Mouse (Mus musculus) liver, embryonic 11.5 days (tissue): ENCODE results near the gene Surf4. TPM values are rescaled to one million over a fixed set of nuclear protein-coding genes. Genes with fewer than 3 reads are reported as not detected.
A peak's percentile ranks its signal among the peaks of the same experiment; 100 is the strongest.

Source experiments
- ATAC-seq: fragments of 200-750 bp; cut with Nextera tagmentation; replicated peaks from 2 replicates; pipeline ENCODE4 v1.8.0; 2017; ENCODE audit warnings: moderate number of reproducible peaks, mild to moderate bottlenecking, moderate TSS enrichment, moderate library complexity; ENCODE audit not compliant: low FRiP score
- DNase-seq: peaks from one replicate; pipeline ENCODE4 v3.0.0-alpha.2; 2017; ENCODE audit warnings: low spot score
- H3K27ac ChIP-seq: fragments of 300-500 bp; sonication (generic); 2 replicates; pipeline ENCODE4 v1.5.1; 2014; ENCODE audit warnings: mild to moderate bottlenecking, low read depth, low read length, control low read depth
- H3K27me3 ChIP-seq: fragments of 300-500 bp; sonication (generic); replicated peaks from 2 replicates; pipeline ENCODE4 v1.6.1; 2014; ENCODE audit warnings: low read length, mixed read lengths; ENCODE audit not compliant: control insufficient read depth, insufficient read depth
- H3K36me3 ChIP-seq: fragments of 300-500 bp; sonication (generic); 2 replicates; pipeline ENCODE4 v1.6.1; 2014; ENCODE audit warnings: mild to moderate bottlenecking, low read length, moderate library complexity, mixed read lengths; ENCODE audit not compliant: control insufficient read depth, insufficient read depth
- H3K4me1 ChIP-seq: fragments of 300-500 bp; sonication (generic); replicated peaks from 2 replicates; pipeline ENCODE4 v1.6.1; 2014; ENCODE audit warnings: low read length, mixed read lengths; ENCODE audit not compliant: control insufficient read depth, insufficient read depth
- H3K4me2 ChIP-seq: fragments of 300-500 bp; sonication (generic); 2 replicates; pipeline ENCODE4 v1.6.1; 2014; ENCODE audit warnings: mild to moderate bottlenecking, control low read depth, moderate library complexity
- H3K4me3 ChIP-seq: fragments of 300-500 bp; sonication (generic); 2 replicates; pipeline ENCODE4 v1.5.1; 2014; ENCODE audit warnings: low read depth, low read length, control low read depth
- H3K9ac ChIP-seq: fragments of 300-500 bp; sonication (generic); 2 replicates; pipeline ENCODE4 v1.6.1; 2014; ENCODE audit warnings: low read depth, low read length, control low read depth
- H3K9me3 ChIP-seq: fragments of 300-500 bp; sonication (generic); 2 replicates; pipeline ENCODE4 v1.6.1; 2016; ENCODE audit warnings: low read length, inconsistent platforms, mixed read lengths; ENCODE audit not compliant: control insufficient read depth
- whole genome bisulfite sequencing: fragments of 180-500 bp; shearing (Covaris S2); extraction: QIAGEN DNeasy Blood & Tissue Kit; methylation state at CpG from one replicate; pipeline ENCODE4 v1.1.7; 2014; 5-methylcytosine and 5-hydroxymethylcytosine counted together
- polyA plus RNA-seq: library from polyadenylated mRNA; unstranded; fragments of >200 nt; fragmentation: Nextera tagmentation; extraction: Ambion mirVana; gene quantifications from 2 replicates; pipeline ENCODE4 v1.2.1, GENCODE M21; 2014

Gene Surf4
- 183 and 193 TPM in 2 replicates for polyA plus RNA-seq

DNA sequence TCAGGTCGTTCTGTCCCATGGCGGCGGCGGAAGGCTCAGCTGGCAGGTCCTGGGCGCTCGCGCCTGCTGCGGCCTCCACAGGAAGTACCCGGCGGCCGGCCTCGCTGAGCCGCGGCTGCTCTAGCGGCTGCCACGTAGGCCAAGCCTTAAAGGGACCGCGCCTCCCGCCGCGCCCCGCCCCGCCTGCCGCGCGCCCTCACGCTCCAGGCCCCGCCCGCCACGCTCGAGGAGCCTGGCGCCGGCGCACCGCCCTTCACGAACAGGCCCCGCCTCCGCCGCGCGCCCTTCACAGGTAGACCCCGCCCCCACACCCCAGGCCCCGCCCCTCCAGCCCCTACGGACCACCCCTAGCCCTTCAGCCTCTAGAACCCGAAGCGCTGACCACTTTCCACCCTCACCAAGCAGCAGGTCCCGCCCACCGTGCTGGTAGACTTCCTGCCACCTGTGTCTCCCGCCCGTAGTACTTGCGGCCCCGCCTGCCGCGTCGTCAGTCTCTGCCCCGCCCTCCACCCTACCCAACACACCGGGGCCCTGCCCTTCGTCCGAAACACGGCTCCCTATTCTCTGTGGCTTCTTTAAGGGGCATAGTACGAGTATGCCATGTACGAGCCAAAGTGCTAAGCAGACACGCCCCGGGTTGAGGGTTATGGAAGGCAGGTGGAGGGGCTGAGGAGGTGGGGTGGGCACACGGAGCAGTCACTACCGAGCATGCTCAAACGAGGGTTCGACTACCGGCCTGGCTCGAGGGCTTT, at the start of gene Surf4, which contains the start of gene Stkld1:
TSS of gene Surf4 (minus strand) at position 625 of the 752 bp plus-strand sequence.
TSS of gene Stkld1 (plus strand) at position 744 of the 752 bp plus-strand sequence.
- ATAC-seq (peak; percentile 93), DNase-seq (peak; percentile 96)
- H3K9me3 ChIP-seq = no peaks in the 10 kb centered on the region
- peak within 1 kb of the TSS; percentile 85 for H3K4me3 ChIP-seq
- peak within 1 kb of the TSS; percentile 98 for H3K9ac ChIP-seq
- peaks cover 38% of the 10 kb centered on the region for H3K4me1 ChIP-seq
- peak within 1 kb of the TSS; percentile 82 for H3K27ac ChIP-seq
- no peaks in the 10 kb centered on the region for H3K27me3 ChIP-seq
- WGBS = 1% methylated on average over 59 of the region's 70 CpGs
- peak within 1 kb of the TSS; percentile 75 for H3K4me2 ChIP-seq
- peaks cover 26% of the 10 kb centered on the region for H3K36me3 ChIP-seq

DNA sequence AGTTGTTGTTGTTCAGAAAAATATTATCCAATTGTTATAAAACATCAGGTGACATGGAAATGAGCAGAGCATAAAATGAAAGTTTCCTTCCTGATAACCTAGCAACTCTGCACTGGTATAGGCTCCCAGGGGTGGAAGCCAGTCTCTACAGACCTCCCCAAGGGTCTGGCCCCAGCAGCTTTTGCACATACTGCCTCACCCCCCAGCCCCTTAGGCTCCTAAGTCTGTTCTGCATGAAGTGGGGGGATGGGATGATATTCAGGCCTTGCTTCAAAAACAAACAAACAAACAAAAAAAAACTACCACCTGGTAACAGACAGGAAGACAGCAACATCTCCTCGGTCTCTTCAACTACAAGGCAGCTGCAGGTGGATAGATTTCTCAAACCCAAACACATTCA, 46.6 kb upstream of the Surf4 start:
- no peaks in the 10 kb centered on the region for H3K36me3 ChIP-seq
- H3K27me3 ChIP-seq = peaks cover 6% of the 10 kb centered on the region; the same call in 1 of the 2 replicates
- H3K4me2 ChIP-seq = no peak overlapping the region
- H3K4me1 ChIP-seq = no peaks in the 10 kb centered on the region
- no peaks in the 10 kb centered on the region for H3K9me3 ChIP-seq
- no peak overlapping the region for H3K9ac ChIP-seq
- H3K27ac ChIP-seq = no peak overlapping the region
- DNase-seq (no peak), ATAC-seq (no peak)
- 58% methylated on average over 1 of the region's 1 CpGs for WGBS
- no peak overlapping the region for H3K4me3 ChIP-seq

- ATAC-seq (no peak), DNase-seq (no peak)
- Histone ChIP-seq H3K27me3 (no peaks in the 10 kb centered on the region), H3K9me3 (no peaks in the 10 kb centered on the region), H3K27ac (no peak overlapping the region), H3K4me3 (no peak overlapping the region), H3K4me1 (no peaks in the 10 kb centered on the region; the same call in 1 of the 2 replicates), H3K36me3 (no peaks in the 10 kb centered on the region), H3K9ac (no peak overlapping the region), H3K4me2 (no peak overlapping the region)
- 22% methylated on average over 4 of the region's 4 CpGs for WGBS
These were observed 40.2 kb upstream of the Surf4 start for GRCm38 (mm10) chr2:26973960-26974359.

- Histone ChIP-seq H3K9ac (no peak within 1 kb of the TSS), H3K9me3 (no peaks in the 10 kb centered on the region), H3K4me2 (no peak within 1 kb of the TSS), H3K27me3 (no peaks in the 10 kb centered on the region), H3K4me1 (no peaks in the 10 kb centered on the region; the same call in 1 of the 2 replicates), H3K36me3 (no peaks in the 10 kb centered on the region), H3K4me3 (no peak within 1 kb of the TSS), H3K27ac (no peak within 1 kb of the TSS)
- ATAC-seq (no peak), DNase-seq (no peak)
- 61% methylated on average over 3 of the region's 3 CpGs for WGBS
These were observed 39.4 kb upstream of the Surf4 start, which contains the start of gene Adamts13 for GRCm38 (mm10) chr2:26973116-26973515. TSS of gene Adamts13 (plus strand) at chr2:26973416.

- H3K9me3 ChIP-seq = 0 out of 2 replicates have a peak, but pooled peaks cover 4% of the 10 kb centered on the region
- no peaks in the 10 kb centered on the region for H3K27me3 ChIP-seq
- DNase-seq = no peak
- no peak for ATAC-seq
- 84% methylated on average over 2 of the region's 2 CpGs for WGBS
- H3K4me1 ChIP-seq = peaks cover 8% of the 10 kb centered on the region
- no peak overlapping the region for H3K4me2 ChIP-seq
- H3K9ac ChIP-seq = no peak overlapping the region
- H3K36me3 ChIP-seq = no peaks in the 10 kb centered on the region; the same call in 1 of the 2 replicates
- H3K4me3 ChIP-seq = no peak overlapping the region
- no peak overlapping the region for H3K27ac ChIP-seq
These were observed 33.5 kb upstream of the Surf4 start for GRCm38 (mm10) chr2:26967262-26967661.

- no peak for DNase-seq
- WGBS = 15% methylated on average over 14 of the region's 14 CpGs
- Histone ChIP-seq H3K36me3 (peaks cover 15% of the 10 kb centered on the region), H3K9ac (peak overlapping the region; percentile 93), H3K27me3 (no peaks in the 10 kb centered on the region), H3K4me2 (peak overlapping the region; percentile 91), H3K9me3 (0 out of 2 replicates have a peak, but pooled peaks cover 4% of the 10 kb centered on the region), H3K27ac (peak overlapping the region; percentile 99), H3K4me3 (peak overlapping the region; percentile 88), H3K4me1 (peaks cover 8% of the 10 kb centered on the region)
- no peak; the same call in none of the 2 replicates for ATAC-seq
These were observed 31.1 kb upstream of the Surf4 start for GRCm38 (mm10) chr2:26964724-26965370.

DNA sequence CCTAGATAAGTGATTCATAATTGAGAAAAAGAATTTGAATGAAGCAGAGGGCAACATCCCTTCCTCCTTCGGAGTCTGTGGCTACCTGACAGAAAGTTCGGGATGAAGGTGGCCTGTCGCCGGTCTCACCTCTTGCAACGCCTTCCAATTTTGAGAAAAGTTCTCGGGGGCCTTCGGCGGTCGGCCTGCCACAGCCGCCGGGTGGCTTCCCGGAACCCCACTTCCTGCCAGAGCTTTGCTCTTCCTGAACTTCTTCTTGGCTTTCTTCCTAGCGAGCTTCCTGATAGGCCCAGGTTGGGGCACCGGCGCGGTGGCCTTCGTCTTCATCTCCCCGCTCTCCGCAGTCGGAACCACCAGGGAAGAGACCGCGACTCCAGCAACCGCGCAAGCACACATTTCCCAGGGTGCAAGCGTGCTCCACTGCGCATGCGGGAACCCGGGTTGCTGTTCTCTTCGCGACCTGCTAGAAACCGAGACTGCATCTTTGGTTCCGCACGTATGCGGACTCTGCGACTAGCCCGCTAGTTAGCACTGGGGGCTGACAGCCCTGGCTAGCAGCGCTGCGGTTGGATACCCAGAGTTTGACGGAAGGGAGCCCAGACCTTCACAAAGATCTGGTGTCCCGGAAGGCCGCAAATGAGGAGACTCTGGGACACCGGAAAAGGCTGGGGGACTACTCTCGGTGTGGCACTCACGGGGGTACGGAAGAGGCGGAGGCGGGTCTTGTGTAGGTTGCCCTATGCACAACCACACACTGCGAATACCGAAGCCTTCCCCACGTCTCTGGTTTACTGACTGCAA, 30.4 kb upstream of the Surf4 start, which contains the start of gene Rexo4:
TSS of gene Rexo4 (minus strand) at position 464 of the 801 bp plus-strand sequence.
- H3K27ac ChIP-seq = peak within 1 kb of the TSS; percentile 99
- no peaks in the 10 kb centered on the region for H3K27me3 ChIP-seq
- peak within 1 kb of the TSS; percentile 91 for H3K4me2 ChIP-seq
- ATAC-seq (peak; percentile 92), DNase-seq (peak; percentile 93)
- H3K4me3 ChIP-seq = peak within 1 kb of the TSS; percentile 88
- WGBS = under 1% methylated on average over 50 of the region's 50 CpGs
- H3K9me3 ChIP-seq = 0 out of 2 replicates have a peak, but pooled peaks cover 4% of the 10 kb centered on the region
- peaks cover 17% of the 10 kb centered on the region for H3K36me3 ChIP-seq
- peak within 1 kb of the TSS; percentile 93 for H3K9ac ChIP-seq
- H3K4me1 ChIP-seq = peaks cover 8% of the 10 kb centered on the region

- ATAC-seq = no peak
- WGBS = 73% methylated on average over 4 of the region's 4 CpGs
- Histone ChIP-seq H3K4me2 (no peak overlapping the region), H3K9me3 (no peaks in the 10 kb centered on the region), H3K9ac (no peak overlapping the region), H3K27ac (no peak overlapping the region), H3K4me1 (peaks cover 8% of the 10 kb centered on the region), H3K27me3 (no peaks in the 10 kb centered on the region), H3K4me3 (no peak overlapping the region), H3K36me3 (peaks cover 46% of the 10 kb centered on the region)
- DNase-seq = no peak
These were observed 27.0 kb upstream of the Surf4 start for GRCm38 (mm10) chr2:26960756-26961155.
